Mouse (Mus musculus) spleen, adult 2 months (tissue): Measurements from ENCODE around the gene Armh4.

Experiments used
- CTCF ChIP-seq: fragments of 200-500 bp; IDR thresholded peaks from 2 replicates; pipeline ENCODE4 v1.5.1; 2011; ENCODE audit warnings: mild to moderate bottlenecking, inconsistent platforms; ENCODE audit not compliant: insufficient read depth, insufficient read length, insufficient replicate concordance; ENCODE audit errors: extremely low read depth
- POLR2A ChIP-seq: fragments of 200-500 bp; IDR thresholded peaks from 2 replicates; pipeline ENCODE4 v1.6.1; 2011; ENCODE audit warnings: low read depth, low read length, inconsistent platforms

GRCm38 (mm10) chr14:49660444-49660843 lies 122.7 kb downstream of the Armh4 start:
- no peak for TF ChIP-seq CTCF
- TF ChIP-seq POLR2A: no peak
